Mouse (Mus musculus): Measurements from ENCODE around the gene Rhbg. TPM values are rescaled to one million over a fixed set of nuclear protein-coding genes. Genes with fewer than 3 reads are reported as not detected.

Rhbg gene
- total RNA-seq, 2 experiments from 2014 or later: 11.2 to 17.8 TPM

DNA sequence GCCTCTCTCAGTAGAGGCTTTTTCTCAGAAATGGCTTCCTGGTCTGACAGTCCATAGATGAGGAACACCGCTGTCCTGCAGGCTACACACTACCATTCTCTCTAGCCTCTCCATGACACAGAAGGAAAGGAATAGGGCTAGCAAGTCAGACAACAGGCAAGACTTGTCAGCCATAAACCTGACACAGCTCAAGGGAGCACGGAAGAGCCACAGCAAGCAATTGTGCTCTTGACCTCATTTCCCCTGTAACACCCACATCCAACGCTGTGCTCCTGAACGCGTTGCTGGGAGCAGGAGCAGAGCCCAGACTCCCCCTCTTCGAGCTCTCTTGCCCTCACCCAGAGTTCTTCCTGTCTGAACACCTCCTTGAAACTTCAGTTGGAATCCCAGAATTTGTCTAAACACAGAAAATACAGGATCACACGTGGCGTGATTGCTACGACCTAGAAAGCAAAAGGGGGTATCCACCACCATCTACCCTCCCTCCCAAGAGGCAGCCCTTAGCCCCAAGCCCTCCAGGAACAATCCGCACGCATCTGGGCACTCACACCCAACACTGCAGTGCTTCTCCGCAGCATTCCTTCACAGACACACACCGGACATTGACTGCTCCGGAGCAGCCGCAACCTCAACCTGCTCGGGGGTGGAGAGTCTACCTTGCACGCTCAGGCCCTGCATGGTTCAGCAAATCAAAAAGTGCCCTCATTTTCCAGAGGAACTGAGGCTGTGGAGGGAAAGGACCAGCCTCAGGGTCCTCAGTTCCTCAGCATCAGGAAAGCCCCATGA, 24.1 kb downstream of the Rhbg start:
- DNase-seq (ENCODE audit: low spot score in 2 of 2): no peak

DNA sequence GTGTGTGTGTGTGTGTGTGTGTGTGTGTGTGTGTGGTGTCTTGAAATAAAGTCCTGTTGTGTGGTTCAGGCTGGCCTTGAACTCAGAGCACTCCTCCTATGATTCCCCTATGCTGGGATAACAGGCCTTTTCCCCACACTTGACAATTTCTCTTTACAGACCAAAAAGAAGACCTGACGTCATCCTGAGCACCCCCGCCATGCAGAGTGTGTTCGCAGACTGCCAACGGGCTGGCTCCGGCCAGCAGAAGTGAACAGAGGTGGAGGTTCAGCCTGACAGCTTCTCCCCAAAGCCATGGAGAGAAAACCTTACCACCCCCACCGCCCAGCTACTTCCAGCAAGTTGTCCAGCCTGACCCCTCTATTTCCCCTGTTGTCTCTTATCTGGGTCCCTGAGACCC, 25.0 kb downstream of the Rhbg start:
- no peak for DNase-seq (ENCODE audit: low spot score in 2 of 2)

DNA sequence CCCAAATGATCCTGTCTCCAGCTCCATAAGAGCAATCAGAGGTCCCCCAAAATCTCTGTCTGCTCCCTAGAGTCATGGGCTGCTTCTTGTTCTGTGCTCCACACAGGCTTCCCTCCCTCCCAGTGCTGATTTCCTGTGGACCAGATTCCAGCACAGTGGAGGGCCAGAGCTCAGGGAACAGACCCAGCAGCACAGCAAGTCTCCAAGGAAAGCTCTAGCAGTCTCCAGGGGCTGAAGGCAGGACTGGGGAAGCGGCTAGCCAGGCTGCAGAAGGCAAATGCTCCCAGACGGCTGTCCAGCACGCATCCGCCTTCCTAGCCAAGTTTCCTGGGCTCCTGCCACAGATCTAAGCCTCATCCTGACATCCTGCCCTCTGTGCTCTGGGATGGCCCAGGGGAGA, 25.6 kb downstream of the Rhbg start:
- DNase-seq (ENCODE audit: low spot score in 2 of 2): no peak

DNA sequence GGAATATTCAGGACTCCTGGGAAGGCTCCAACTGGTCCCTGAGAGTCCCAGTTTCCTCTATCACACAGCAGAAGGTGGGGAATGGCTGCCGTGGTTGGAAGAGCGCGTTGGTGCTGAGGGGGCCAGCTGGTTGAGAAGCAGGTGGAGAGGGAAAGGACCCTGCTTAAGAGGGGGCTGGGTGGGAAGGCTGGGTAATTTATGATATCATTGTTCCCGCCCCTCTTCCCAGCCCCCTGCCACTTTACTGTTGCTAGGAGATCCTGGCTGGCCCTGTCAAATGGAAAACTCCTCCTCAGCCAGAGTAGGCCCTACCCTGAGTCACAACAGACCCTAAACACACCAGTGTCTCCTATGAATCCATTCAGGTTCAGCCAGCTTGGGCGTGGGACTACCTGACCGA, 26.5 kb downstream of the Rhbg start:
- no peak for DNase-seq (ENCODE audit: low spot score in 2 of 2)

DNA sequence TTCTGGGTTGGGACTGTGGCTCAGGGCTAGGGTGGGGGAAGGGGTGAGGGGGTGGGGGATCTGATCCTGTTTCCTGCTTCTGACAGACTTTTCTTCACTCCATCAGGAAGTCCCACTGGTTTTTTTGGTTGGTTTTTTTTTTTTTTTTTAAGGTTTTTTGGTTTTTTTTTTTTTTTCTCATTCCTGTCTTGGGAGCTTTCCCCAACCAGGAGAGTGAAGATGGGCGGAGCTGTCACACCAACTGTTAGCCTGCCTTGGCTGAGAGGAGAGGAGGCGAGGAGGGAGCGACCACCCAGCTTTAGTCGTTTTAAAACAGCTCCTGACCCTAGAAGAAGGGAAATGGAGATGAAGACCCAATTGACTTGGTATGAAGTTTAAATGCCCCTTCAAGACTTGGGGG, 27.2 kb downstream of the Rhbg start:
- no peak for DNase-seq (ENCODE audit: low spot score in 2 of 2)

DNA sequence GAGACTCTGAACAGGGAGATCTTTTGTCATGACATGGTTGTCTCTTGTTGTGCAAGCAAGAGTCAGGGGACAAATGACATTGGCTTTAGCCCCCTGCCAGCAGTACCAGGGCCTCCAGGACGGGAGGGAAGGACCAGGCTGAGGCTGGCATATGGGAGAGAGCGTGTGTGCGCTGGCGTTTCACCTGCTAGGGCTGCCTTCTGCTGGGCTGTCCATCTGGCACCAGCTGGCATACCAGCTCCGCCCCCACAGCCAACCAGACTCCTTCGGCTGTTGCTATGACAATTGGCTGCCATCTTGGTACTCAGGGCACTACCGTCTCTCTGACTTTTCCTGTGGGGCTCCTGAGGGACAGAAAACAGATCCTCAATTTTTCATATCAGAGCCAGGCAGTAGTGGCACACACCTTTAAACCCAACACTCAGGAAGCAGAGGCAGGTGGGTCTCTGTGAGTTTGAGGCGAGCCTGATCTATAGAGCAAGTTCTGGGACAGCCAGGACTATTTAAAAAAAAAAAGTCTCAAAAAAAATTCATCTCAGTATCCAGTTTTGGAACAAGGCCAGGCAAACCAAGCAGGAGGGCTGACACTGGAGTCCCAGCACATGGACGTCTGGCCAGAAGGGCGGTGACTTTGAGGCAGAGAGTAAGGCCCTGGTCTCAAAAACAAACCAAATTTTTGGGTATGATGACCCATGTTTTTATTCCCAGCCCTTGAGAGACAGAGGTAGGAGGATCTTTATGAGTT, 28.2 kb downstream of the Rhbg start:
- DNase-seq (ENCODE audit: low spot score in 2 of 2): no peak

DNA sequence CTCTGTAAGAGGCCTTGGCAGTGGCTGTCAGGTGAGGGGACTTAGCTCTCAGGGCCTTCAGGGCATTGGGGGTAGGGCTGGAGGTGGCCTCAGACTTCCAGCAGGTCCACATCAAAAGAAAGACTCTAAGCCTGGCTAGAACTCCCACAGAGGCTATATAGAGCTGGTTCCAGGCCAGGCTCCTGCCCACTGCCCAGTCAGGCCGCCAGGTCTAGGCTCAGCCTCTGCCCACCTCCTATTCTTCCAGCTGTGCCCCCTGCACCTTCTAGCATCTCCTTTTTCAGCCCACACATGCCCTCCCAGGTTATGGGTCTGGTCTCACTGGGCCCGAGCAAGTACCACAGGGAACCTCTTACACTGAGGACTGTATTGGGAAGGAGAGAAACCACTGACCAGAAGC, 29.6 kb downstream of the Rhbg start:
- no peak for DNase-seq (ENCODE audit: low spot score in 2 of 2)

DNA sequence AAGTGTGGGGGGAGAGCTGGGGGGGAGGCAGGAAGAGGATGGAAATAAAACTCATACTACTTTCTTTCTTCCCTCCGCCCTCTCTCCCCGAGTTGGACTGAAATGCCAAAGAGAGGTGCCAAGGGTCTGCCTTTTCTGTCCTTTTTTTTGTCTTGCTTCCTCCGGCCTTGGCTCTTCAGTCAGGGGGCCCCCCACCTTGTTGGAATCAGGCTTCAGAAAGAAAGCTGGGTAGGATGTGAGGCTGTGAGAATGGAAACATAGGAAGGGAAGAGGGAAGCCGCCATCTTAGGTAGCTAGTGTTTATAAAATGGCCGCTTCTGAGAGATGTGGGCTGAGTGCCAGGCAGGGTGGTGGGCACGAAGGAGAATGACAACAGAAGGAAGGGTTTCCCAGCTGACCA, 32.1 kb downstream of the Rhbg start:
- no peak for DNase-seq (ENCODE audit: low spot score in 2 of 2)

DNA sequence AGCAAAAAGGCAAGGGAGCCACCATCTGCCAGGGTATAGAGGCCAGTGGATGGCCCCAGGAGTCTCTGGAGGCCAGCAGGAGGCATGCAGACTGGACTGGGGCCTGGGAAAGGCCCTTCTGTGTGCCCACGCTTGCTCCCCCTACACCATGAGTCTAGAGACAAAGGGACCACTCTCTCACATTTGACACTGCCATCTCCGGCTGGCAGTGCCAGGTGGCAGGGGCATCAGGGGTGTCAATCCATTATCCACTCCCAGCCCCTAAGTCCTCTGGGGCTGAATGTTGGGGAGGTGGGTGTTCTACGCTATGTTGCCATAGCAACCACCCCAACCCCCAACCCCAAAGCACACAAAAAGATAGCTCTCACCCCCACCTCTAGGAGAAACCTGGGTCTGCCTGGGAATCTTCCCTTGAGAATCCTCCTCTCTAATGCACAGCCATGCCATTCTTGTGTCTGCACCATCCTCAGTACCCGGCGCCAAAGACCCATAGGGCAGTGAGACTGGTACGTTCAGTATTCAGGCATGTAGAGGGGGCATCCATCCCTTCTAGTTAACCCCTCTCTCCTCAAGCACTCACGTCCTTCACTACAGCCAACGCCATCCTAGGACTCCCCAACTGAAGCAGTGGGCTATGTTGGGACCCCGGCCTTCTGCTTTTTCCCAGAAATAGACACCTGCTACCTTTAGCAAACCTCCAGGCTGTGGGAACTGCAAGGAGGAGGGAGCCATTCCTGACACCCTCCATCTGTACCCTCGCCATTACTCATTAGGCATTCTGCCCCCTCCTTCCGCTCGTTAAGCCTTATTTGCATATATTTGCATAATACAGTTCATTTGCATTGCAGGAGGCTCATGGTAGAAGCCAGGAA, 32.8 kb downstream of the Rhbg start:
- no peak for DNase-seq (ENCODE audit: low spot score in 2 of 2)

DNA sequence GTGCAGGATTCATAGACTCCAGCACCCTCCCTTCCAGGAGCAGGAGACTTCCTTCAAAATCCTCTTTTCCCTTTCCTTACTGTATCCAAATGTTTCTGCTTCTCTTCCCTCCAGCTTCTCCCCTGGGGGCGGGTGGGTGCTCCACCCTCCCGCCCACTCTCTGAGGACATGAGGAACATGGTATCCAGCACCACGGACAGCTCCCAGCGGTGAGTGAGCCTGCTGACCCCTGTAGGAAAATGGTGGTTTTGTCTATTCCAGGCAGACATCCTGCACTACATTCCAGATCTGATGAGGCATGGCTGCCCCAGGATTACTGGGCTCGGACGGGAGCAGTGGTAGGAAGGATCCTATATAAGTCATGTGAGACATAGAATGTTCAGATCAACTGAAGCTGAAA, 33.7 kb downstream of the Rhbg start:
- peak; percentile 72 to 74 for DNase-seq (ENCODE audit: low spot score in 2 of 2)

DNA sequence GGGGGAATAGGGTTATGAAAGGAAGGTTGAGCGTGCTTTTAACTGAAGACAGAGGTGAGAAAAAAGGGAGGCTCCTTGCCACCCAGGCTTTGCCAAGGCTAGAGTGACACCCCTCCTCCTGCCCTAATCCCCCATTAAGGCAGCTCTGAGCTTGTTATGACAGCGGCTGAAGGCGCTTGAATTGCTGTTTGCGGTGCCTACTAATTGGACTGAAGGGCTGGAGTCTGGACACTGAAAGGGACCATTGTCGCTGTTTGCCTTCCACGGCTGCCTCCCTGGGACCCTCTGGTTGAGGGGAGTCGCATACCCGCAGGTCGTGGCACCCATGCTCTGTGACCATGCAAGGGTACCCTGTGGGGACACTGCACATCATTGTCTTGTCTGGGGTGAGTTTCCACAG, 34.6 kb downstream of the Rhbg start:
- DNase-seq (ENCODE audit: low spot score in 2 of 2): no peak

DNA sequence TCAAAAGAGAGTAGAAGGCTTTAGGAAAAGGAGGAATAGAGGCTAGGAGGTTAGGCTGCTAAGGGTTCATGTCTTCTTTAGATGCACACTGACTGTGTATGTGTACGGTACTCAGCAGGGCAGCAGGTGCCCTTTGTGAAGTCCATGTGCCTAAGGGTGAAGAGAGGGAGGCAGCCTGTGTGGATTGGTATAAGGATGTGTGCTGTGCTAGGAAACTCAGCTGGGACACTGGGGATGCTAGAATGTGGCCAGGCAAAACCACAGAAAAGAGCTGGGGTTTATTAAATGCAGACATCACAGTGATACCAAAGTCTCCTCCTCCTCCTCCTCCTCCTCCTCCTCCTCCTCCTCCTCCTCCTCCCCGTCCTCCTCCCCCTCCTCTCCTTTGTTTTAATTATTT, 36.8 kb downstream of the Rhbg start:
- no peak for DNase-seq (ENCODE audit: low spot score in 2 of 2)

DNA sequence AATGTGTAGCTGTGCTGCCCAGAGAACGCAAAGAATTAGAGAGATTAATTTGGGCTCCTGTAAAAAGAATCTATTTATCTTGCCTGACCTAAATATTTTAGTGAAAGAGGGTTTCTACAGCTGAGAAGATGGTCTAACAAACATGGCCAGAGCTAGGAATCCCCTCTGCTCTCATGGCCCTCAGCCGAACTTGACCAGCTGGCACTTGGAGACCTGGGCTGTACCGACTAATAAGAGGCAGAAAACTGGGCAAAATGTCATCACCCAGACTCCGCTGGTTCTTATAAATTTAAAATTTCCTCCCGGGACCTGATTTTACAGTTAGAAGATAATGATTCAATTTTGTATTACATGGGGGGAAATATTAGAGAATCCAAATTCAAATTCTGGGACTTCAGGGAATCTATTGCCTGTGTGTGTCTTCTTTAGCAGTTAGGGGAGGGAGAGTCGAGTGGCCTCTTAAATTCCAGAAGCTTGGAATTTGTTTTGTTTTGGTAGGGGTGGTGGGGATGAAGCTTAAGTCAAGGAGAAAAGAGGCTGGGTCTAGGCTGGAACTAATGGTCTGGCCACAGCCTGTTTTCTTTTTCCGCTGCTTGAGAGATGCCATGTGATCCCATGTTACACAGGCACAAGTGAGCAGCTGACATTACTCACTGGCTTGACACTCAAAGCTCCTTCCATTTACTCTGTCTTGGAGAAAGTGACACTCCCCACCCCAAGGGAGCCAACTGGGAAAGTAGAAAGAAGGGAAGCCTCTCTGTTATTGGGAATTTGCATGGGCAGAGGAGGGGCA, 37.8 kb downstream of the Rhbg start:
- DNase-seq (ENCODE audit: low spot score in 2 of 2): no peak

DNA sequence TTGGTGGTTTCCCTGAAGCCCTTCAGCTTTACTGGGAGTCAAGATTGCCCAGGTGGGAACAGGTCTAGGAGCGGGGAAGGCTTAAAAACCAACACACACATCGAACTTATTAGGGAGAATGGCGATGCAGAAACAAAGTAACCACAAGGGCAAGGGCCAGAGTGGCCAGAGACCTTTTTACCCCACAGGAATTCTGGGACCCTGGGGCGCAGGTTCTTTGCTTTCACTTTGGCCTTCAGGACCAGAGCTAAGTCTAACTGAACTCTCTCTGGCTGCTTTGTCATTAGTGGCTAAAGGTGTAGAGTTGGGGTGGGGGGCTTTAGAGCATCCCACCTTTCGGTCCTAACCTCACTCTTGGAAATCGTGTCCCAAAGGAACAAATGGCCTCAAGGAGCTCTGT, 38.4 kb downstream of the Rhbg start:
- DNase-seq (ENCODE audit: low spot score in 2 of 2): no peak

DNA sequence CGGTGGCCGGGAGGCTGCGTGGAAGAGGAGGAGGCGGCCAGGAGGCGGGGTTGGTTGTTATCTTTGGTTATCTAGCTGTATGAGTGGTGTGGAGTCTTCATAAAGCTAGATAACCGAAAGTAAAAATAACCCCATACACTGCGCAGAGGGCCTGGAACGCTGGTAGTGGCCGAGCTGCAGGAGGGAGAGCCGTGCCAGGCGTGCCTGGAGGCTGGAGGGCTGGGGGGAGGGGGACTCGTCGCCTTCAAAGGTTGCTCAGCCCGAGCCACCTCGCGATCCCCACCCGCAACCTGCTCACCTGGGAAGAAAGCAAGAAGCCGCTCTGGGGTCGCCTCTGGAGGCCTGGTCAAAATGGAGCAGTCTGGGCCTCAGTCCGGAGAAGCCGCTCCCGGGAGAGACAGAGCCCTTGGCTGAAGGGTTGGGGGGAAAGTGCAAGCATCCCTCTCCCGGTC, 38.9 kb downstream of the Rhbg start:
- no peak for DNase-seq (ENCODE audit: low spot score in 2 of 2)

DNA sequence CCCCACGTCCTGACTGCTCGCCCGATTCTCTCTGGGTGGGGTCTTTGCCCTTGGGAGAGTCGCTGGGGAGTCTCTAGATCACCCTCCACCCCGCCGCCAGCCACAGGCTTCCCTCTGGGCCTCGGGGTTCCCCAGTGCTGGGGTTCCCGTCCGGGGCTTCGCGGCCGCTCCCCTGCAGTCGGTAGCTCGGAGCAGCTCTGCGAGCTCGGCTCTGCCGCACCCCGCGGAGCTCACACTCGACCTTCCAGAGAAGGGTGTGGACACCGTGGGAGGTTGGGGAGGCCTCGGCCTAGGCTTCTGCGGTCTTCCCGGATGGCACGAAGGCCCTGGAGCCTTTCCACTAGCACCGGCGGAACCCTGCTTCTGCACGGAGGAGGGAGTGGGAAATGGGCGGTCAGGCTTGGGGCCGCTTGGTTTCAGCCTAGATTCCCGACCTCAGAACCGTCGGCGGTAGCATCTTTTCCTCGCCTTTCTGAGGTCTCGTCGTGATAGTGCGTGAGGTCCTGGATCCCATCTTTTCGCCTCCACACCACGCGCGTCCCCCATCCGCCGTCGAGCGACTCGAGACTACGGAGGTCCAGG, 39.4 kb downstream of the Rhbg start:
- DNase-seq (ENCODE audit: low spot score in 2 of 2): no peak

DNA sequence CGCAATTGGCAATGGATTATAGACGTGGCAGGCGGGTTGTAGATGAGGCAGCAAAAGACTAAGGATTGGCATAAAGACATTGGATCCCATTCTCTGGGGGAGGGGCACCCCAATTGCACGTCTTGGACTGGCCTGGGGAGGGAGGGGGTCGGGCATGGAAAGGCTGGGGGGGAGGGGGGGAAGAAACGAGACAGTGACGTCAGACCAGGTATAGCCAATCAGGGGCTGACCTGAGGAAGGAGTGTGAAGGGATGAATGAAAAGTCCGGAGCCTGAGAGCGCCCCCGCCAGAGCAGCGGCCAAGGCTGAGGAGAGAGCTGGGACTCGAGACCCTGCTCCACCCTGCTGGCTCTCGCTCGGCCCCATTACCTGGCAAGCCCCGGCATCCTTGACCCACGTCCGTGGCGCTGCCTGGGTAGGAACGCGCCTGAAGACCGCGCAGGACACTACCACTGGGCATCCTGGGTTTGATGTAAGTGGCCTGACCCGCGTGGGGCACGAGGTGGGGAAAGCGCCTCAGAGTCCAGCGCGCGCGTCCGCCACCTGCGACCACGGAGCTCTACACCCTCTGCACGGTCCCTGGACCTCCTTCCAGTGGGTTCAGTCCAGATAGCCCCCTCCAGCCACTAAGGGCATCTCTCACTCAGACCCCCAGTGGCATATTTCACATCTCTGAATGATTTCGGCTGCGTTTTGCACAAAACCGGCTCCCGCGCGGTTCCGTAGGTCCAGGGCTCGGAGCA, 40.1 kb downstream of the Rhbg start:
- DNase-seq (ENCODE audit: low spot score in 2 of 2): no peak

DNA sequence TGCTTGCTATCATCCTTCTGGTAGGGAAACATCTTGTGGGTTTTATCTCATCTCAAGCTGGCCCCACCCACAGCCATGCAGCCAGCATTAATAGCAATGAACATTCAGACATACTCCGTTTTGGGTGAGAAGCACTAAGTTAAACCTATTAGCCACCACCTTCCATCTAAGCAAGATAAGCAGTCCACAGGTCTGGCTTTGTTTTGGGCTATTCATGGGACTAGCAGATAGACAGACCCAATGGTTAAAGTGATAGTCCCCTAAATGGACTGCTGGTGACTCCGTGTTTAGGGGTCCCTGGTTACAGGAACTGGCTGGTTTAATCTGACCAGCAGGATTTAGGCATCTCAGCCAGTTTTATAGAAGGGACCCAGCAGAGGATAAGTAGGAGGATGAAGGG, 41.5 kb downstream of the Rhbg start:
- no peak for DNase-seq (ENCODE audit: low spot score in 2 of 2)

DNA sequence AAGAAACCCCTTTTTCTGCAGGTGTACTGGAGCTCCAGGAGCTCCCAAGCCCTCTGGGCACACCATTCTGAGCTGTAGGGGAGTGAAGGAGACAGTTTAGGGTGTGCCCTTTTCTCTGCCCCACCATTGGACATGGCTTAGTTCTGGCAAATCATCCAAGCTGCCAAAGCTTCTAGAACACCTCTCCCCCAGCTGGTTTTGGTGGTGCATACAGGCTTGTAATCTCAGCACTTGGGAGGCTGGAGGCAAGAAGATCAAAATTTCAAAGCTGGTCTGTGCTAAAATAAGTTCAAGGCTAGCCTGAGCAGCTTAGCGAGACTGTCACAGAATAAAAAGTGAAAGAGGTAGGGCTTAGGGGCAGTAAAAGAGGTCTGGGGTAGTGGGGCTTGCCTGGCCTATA, 42.2 kb downstream of the Rhbg start:
- DNase-seq (ENCODE audit: low spot score in 2 of 2): no peak

DNA sequence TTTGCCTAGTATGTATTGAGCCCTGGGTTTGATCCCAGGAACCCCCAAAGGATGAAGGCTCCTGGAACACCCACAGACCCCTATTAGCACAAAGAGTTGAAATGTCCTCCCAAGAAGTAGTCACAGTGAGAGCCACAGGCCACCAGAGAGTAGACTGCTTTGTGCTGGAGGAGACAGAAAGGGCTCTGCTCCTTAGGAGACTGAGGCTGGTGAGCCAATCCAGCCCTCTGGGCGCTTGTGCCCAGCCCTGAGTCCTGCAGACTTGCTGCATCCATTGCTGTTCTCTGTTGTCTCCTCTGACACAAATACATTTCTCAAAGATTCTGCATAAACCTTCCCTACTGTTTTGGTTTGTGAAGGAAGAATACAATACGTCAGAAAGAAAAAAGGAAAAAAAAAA, 43.6 kb downstream of the Rhbg start:
- no peak for DNase-seq (ENCODE audit: low spot score in 2 of 2)

All from adrenal gland, adult 18-20 months (tissue).